Mouse (Mus musculus) ES-Bruce4 (cell line): ENCODE data around the gene Iglon5.

ENCODE experiments used
- CTCF ChIP-seq: IDR thresholded peaks from one replicate; pipeline ENCODE4 v1.8.1; 2011; ENCODE audit warnings: low read depth, low read length
- POLR2A ChIP-seq: IDR thresholded peaks from one replicate; pipeline ENCODE4 v1.8.1; 2011; ENCODE audit warnings: low read length; ENCODE audit not compliant: insufficient read depth

DNA sequence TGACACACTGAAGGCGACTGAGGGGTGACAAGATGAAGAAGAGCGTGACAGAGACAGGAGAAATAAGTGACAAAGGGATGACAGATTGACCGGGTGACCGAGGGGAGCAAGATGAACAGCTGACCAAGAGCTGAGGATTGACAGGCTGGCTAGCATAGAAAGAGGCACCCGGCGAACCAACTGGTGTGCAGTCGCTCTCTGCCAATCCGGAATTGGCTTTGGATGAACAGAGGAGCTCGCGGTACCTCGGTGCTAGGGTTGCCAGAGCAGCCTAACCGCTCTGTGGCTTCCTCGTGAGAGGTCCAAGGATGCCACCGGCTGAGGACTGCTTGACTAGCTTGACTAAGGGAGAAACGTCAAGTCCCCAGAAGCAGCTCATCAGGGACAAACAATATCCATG lies 28.5 kb upstream of the Iglon5 start:
- TF ChIP-seq CTCF (no peak), POLR2A (no peak)
